Mouse (Mus musculus) adrenal gland (tissue): ENCODE data around the gene Gm4985.
"Not testable (repeated sequence)": the region's sequence is repeated elsewhere in the genome, so short reads cannot be mapped to it uniquely, and the experiment has no call there.

Source experiments
- intact Hi-C: fragments of 180-260 bp; cut with DNase I; formaldehyde crosslinking; loops from one replicate; pipeline ENCODE4 v1.15.1; 2025
- long read RNA-seq, 2 experiments: library from polyadenylated mRNA; unstranded; transcript quantifications; one replicate each; pipeline ENCODE4 v2.0.0; 2020; ENCODE audit warnings: borderline replicate concordance in 1 of 2; ENCODE audit not compliant: insufficient replicate concordance in 1 of 2
- microRNA-seq, 2 experiments: library from miRNA; unstranded; fragments of <30 nt; microRNA quantifications; one replicate each; pipeline ENCODE4; 2019

The Gm4985 gene
- long read RNA-seq, experiment 1 = 0 reads
- long read RNA-seq, experiment 2 = 0 reads

GRCm38 (mm10) chrX:23958834-23959233, at the start of gene Gm4985:
TSS of gene Gm4985 (minus strand) at chrX:23958934.
- intact Hi-C loops = not testable (repeated sequence)

- intact Hi-C loops = no loop called here
Observed at GRCm38 (mm10) chrX:23954161-23954560, 4.6 kb downstream of the Gm4985 start.

Small RNAs within 50 kb of the gene (microRNA-seq; reads per million reads assigned to microRNA genes)
- 0 reads per million in 2 experiments for gene Gm25299
